Mouse (Mus musculus) heart, adult 2 months (tissue): Measurements from ENCODE around the gene Zfp398.

Source experiments
- CTCF ChIP-seq: fragments of 200-600 bp; IDR thresholded peaks from 2 replicates; pipeline ENCODE4 v1.8.1; 2022; ENCODE audit warnings: antibody characterized with exemption, mild to moderate bottlenecking, moderate library complexity
- POLR2A ChIP-seq: fragments of 200-500 bp; IDR thresholded peaks from 2 replicates; pipeline ENCODE4 v1.6.1; 2011; ENCODE audit warnings: mild to moderate bottlenecking, low read depth, low read length, control low read depth; ENCODE audit not compliant: insufficient read depth

DNA sequence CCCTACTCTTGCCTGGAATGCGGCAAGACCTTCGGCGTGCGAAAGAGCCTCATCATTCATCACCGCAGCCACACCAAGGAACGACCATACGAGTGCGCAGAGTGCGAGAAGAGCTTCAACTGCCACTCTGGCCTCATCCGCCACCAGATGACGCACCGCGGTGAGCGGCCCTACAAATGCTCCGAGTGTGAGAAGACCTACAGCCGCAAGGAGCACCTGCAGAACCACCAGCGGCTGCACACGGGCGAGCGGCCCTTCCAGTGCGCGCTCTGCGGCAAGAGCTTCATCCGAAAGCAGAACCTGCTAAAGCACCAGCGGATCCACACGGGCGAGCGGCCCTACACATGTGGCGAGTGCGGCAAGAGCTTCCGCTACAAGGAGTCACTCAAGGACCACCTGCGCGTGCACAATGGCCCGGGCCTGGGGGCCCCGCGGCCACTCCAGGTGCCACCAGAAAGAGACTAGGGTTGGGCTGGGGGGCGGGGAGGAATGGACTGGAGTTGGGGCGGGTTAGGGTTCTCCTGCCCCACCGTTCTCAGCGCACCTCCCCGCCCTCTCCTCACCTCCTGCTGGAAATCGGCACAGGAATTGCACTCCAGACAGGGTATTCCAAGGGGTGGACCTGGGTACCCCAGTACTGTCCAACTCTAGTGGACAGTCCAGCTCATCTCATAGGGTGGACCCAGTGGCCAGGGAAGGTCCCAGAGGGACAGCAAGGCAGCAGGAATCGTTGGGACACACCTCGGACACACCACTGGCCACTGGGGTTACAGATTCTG lies 69.6 kb downstream of the Zfp398 start:
- no peak for TF ChIP-seq POLR2A
- no peak for TF ChIP-seq CTCF
